Mouse (Mus musculus) layer of hippocampus, postnatal 14 days (tissue): ENCODE measurements at regions not wholly inside any gene's neighbourhood (a gene's known extent, or its start where the extent isn't known, plus 50 kb on each side); places are given as distances from the start of the nearest gene placed in this dataset.
A peak's percentile ranks its signal among the peaks of the same experiment; 100 is the strongest.

Experiments used
- DNase-seq, 2 experiments: peaks; one replicate each; pipeline ENCODE4 v3.0.0; 2021 to 2022; ENCODE audit warnings: low spot score in 2 of 2, mixed read lengths in 1 of 2

DNA sequence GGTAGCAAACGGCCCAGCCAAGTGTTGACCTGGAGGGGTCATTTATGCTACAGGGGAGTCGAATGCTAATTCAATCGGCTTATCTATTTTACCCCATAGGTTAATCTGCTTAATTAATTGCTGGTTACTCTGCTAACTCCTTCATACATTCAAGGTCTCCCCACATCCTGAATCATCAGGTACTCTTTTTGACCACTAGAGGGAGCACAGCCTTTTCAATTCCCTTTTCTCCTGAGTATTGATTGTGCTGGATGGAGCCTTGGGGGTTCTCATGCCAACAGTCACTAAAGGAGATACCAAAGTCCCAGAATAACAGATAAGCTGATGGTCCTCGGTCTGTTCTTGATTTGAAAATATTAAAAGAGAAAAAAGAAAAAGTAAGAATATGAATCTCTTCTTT is 126.8 kb downstream of the Polr2m start:
- DNase-seq = peak in 1 of 2 experiments; percentile 54

DNA sequence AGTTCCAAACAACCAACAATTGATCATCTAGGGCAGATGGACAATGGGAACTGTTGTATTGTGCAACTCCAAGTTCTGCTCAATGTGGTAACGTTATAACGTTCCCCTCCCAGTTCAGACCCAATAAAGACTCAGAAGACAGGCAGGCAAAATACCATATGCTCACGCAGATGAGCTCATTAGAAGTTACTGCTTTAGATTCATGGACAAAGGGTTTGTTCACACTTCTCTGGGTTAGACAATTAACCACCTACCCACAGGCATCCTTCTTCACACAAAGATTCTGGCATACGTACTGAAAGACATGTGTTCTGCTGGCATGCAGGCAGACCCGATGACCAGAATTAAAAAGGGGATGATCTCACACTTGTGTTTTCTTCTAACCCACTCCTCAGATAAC is 130.0 kb downstream of the Polr2m start:
- DNase-seq = no peak
